Mouse (Mus musculus) frontal cortex, adult 2 months (tissue): Measurements from ENCODE around the gene Lamp5. TPM values are rescaled to one million over a fixed set of nuclear protein-coding genes. Genes with fewer than 3 reads are reported as not detected.

Source experiments
- DNase-seq, 2 experiments: peaks; one replicate each; pipeline ENCODE4 v3.0.0; 2022; ENCODE audit warnings: low spot score in 1 of 2; ENCODE audit errors: extremely low spot score in 1 of 2
- polyA plus RNA-seq: library from polyadenylated mRNA; depleted of rRNA; stranded (reverse); fragments of >200 nt; gene quantifications from 2 replicates; pipeline ENCODE4 v1.2.3, GENCODE M21; 2012; rRNA removed

Gene Lamp5
- polyA plus RNA-seq = 199 and 282 TPM in 2 replicates

DNA sequence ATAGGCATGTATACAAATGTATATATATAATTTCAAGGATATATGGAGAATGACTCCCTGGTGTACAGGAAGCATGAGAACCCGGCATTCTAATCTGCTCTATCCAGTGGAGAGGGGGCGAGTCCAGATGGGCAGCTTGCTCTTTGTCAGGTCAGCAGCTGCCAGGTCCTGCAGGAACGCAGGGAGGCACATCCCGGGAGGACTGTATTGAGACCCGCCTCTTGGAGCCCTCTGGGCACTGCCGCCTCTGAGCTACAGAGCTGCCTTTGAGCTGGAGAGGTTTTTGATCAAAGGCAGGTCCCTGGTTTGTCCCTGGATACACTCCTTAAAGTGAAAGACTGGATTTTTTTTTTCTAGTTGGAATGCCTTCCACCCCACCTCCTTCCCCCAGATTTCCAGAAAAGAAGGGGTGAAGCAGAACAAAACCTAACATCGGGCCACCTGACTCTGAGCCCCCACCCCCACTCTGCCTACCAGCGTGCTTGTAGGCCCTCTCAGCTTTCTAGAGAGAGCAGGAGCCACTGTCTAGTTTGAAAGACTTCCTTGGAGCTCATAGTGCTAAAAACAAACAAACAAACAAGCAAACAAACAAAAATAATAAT, at the start of gene Lamp5:
Lamp5 (plus strand) TSS at position 552 of the 602 bp plus-strand sequence.
- DNase-seq = no peak

DNA sequence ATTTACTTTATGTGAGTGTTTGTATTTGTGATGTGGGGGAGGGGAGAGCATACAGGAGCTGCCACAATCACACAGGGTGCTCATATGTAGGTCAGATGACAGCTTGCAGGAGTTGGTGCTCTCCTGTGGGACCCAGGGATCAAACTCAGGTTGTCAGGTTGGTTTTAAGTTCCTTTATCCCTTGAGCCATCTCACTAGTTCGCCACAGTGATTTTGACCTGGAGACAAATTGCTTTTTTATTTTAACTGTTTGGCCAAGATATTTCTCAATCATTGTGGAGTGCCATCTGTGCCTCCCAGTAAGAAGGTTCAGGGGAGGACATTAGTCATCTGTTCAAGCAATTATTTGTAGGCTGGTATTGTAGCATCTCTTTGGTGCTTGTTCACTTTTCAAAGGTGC, 48.2 kb upstream of the Lamp5 start:
- no peak for DNase-seq

DNA sequence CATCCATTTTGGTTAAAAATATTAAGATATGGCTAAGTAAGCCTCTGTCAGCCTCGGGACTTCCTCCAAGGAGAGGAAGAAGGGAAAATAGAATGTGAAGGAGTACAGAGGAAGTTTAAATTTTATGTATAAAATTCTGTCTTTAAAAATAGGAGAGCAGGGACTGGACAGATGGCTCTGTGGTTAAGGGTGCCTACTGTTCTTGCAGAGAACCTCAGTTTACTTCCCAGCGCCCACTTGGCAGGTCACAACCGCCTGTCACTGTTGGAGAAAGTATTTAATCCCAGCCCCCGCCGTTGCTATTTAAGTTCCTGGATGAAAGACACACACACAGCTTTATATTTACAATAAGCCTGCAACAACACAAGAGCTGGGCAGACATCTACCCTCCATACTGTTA, 45.8 kb upstream of the Lamp5 start:
- peak; percentile 27 to 59 for DNase-seq

DNA sequence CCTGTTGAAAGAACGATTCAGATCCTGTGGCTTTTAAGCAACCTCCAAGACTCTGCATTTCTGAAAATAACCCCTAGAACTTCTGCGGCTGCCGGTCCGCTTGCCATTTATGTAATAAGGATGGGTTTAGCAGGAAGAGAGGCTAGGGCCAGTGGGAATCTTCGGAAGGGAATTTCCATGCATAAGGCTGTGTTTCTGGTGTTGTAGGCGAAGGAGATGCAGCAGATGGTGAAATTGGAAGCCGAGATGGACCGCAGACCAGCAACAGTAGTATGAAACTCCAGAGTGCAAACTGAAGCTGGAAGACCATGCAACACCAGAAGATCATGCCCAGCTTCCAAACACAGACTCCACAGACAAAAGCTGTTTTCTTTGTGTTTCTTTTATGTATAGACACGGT, 39.3 kb upstream of the Lamp5 start:
- peak in 1 of 2 experiments; percentile 40 for DNase-seq

DNA sequence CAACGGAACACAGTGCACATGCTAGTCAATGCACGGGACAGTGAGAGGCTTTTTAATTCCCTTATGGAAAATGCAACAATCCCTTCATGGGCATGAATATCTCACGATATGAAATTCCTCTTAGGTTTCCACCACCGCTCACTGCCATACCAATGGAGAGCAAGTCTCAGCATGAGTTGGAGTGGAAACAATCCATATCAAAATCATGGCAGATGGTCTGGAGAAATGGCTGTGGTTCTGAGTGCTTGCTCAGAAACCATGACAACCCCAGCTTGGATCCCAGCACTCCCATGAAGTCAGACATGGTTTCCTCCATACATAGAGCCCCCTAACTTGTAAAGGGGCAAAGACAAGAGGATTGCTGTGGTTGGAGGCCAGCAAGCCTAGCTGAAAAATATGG, 3.6 kb upstream of the Lamp5 start:
- DNase-seq = no peak

DNA sequence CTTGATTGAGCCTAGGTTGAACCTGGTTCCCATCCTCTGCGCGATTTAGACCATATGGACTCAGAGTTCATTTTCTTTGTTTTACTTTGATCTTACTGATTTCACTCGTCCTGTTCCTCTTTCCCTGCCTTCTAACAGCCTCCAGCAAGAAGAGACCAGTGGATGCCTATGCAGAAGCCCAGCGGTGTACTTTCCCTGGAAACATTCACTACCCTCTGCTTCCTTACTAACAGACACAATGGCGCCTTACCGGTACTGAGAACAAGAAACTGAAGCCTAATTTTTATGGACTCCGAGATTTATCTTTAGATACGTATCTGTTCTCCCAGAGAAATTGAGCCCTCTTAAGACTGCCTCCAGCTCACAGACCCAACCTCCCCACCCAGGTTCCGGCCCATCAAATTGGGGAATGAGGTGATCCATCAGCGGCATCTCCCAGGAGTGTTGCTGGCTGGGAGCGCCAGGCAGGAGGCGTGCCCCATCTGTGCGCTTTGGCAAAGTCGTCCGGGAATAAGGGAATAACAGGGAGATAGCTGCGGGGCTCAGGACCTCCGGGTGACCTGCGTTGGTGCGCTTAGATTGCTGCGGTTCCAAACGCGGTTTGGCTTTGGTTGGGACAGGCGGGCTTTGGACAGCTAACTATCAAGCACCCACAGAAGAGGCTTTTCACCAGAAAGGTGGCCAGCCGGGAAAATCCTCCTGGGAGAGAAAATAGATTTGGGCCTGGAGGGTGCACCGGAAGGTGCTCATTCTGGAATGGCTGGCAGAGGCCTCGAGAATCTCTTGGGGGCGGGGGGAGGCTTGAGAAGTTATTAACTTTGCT, 1.0 kb upstream of the Lamp5 start:
- DNase-seq = peak in 1 of 2 experiments; percentile 46

DNA sequence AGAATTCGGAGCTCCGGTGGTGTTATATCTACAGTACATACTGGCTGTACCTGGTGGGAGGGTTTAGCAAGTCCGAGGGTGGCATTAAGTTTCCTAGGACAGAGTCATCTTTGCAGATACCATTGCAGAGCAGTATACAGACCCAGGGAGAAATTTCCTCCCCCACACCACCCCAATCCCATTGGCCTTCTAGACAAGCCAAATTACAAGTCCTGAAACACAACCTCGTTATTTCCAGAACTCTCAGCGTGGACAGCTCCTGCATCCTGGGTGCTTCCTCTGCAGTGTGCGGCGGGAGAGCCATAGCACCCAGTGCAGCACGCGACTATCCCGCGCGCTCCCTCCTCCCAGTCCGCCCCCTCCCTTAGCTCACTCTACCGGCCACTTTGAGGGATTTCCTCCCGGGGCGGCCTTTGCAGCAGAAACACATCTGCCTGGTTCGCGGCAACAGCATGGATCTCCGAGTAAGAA, 5.9 kb downstream of the Lamp5 start:
- peak in 1 of 2 experiments; percentile 54 for DNase-seq

DNA sequence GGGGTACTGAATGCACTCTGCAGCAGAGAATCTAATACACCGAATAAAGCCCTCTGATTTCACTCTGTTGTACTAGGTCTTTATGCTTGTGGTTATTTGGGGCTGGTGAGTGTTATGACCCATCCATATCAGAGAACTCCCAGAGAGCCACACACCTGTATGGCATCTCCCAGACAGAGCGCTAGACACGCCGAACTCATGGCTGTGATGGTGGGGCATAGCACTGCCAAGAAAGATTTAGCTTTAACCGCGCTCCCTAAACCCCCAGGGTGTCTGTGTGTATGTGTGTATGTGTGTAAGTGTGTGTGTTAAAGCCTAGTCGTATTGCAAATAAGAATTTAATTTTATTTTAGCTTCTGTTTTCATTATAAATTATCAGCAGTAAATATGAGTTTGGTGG, 6.4 kb downstream of the Lamp5 start:
- no peak for DNase-seq

DNA sequence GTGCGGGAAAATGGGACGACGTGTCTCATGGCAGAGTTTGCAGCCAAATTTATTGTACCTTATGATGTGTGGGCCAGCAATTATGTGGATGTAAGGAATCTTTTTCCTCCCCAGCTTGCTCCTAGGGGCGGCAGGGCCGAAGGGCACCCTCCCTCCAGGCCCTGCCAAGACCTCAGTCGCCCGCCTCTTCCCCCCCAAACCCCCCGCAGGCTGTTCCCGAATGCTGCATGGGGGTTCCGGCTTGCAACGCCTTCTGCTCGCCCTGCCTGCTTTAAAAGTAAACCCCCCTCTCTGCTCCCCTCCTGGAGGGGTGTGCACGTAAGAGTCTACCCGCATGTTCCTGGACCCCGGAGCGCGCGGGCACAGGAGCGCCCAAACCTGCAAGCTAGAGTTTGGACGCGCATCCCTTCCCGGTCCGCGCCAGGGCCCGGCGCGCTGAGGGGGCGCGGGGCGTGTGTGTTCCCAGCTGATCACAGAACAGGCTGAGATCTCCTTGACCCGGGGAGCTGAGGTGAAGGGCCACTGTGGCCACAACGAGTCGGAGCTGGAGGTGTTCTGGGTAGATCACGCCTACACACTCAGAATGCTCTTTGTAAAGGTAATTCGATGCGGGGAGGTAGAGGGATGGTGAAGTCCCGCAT, 7.1 kb downstream of the Lamp5 start:
- no peak for DNase-seq

DNA sequence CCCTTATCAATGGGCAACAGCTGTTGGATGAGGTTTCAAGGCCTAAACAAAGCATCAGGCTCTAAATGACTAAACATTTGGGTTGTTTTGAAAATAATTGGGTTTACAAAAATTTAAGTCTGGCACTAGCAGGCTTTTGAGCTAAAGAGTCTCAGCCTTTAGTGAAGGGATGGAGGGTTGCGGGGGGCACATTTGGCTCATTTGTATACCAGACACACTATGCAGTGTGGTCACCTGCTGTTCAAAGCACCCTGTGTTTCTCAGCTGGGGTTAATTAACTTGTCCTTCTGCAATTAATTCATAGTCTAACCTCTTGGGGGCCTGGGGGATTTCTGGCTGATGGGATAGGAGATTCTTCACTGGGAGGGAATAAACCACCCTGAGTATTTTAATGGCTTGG, 12.3 kb downstream of the Lamp5 start:
- no peak for DNase-seq

DNA sequence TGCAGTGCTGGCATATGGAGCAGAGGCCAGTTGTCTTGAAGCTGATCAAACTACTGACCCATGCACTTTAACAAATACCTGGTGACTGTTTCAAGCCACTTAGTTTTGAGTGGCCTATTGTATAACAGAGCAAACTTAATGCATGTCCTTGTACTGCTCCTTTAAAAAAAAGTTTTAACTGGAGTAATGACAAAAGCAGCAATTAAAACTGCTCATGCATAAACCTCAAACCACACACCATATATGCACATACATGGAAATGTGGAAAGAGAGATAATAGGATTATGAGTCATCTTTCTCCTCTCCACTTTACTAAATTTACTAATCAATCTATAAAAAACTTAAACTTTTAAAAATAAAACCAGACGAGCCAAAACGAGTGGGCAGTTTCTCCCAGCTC, 43.9 kb downstream of the Lamp5 start:
- DNase-seq = no peak

DNA sequence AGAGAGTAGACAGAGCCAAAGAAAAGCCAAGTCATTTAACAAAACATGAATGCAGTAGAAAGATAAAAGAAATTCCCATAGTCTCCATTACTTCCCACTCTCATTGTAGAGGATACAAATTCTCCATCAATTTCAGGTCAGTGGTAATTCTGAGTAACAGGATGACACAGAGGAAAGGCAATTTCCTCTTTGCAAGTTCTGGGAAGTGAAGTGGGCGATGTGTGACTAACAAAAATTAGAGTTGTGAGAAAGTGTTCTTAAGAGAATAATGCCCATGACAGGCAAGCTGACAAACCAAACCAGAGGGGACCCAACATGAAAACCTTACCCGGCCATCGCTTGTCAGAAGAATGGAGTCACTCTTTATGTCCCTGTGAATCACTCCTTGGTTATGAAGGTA, 45.1 kb downstream of the Lamp5 start:
- no peak for DNase-seq

DNA sequence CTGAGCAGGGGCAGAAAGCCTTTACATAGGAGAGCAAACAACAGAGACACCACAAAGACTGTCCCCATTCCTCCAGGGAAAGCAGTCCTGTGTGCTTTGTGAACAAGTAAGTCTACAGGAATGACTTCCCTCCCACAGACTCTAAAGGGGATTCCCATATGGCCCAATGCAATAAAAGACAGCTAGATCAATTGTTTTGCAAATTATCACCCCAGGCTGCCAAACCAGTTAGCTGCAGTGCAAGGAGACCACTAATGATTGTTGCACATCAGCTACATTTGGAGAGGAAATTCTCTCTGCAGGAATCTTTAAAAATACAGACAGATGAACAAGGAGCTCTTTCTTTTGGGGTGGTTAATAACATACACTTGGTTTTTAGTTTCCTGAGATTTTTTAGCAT, 55.6 kb downstream of the Lamp5 start:
- no peak for DNase-seq

DNA sequence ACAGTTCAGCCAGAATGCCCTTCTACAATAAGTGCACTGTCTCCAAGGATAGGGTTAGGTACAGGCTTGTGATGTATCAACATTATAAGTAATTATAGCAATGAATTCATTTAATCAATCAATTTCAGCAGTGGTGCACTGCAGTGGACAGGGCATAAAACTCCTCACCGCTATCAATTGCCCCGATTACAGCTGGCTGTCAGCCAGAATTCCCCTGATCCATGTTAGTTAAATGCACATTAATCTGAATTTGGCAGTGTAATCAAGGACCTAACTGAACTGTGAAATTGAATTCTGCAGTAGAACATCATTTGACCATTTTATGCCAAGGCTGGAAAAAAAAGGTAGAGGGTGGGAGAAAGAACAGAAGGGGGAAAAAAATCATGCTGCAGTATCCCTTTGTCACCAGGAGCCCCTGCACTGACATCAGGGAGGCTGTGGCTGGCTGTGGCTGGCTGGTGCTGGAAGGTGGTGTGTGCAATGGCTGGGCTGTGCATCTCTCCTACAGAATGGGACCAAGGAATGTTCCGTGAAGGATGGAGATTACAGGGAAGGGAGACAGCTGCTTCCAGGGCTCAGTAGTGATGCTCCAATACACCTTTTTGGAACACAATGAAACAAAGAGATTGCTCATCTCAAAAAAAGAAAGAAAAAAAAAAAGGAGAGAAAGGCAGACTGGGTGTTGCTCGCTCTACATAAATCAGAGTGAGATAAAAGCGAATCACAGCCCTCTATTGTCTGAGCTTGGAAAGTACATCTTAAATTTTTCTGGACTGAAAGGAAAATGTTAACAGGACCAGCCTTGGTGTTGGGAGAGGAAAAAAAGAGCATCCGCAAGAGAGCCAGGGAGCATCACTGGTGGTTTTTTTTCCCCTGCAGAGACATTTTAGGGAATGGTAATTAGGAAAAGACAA, 56.3 kb downstream of the Lamp5 start:
- peak in 1 of 2 experiments; percentile 54 for DNase-seq

DNA sequence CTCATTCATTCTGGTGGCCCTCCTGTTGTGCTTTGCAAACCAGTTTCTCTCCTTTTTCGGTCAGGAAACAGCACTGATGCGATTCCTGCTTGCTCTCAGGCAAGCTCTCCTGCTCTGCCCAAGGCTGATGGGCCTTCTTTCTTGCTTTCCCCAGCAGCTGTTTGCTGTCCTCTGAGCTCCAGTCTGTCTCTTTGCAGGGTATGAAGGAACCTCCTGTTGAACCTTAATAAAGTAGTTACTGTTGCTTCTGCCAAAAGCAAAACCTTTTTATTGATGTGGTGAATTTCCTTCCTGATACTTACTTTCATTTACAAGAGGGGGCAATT, 57.0 kb downstream of the Lamp5 start:
- DNase-seq = no peak

DNA sequence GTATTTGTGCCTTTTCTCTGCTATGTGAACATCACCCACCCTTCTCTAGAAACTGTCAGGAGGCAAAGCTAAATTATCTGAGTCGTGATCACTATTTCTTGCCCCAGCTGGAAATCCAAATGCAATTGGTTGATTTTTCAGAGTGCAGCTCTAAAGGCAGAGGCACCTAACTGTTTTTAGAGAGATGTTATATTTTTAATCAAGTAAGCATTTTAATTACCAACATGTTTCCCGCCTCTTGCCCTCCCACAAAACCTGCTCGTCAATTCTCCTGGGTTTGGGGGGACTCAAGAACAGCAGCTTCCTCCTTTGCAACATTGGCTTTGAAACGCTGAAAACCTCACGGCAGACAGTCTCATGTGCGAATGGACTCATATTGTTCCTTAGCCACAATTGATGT, 61.3 kb downstream of the Lamp5 start:
- peak in 1 of 2 experiments; percentile 33 for DNase-seq

DNA sequence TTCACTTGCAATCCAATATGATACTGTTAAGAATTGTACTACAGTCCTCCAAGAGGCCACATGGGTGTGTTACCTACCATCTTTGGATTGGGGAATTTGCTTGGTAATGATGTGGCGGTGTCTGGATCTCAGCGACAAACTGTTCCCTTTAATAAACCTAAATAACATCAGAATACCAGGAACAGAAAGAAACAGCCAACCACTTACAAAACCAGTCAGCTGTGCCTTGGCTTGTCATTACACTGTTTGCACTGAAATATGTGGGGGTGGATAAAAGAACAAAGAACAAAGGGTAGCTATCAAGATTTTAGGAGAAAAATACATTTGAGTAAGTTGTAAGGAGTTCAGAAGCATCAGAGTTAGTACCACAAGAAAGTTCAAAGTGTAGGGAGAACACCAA, 66.0 kb downstream of the Lamp5 start:
- no peak for DNase-seq
